Mouse (Mus musculus): ENCODE data around the gene Nfib.
A peak's percentile ranks its signal among the peaks of the same experiment; 100 is the strongest.

GRCm38 (mm10) chr4:82541894-82542510 lies 163.5 kb downstream of the Nfib start:
- peak; percentile 96 for TF ChIP-seq CTCF (IDR thresholded peaks at IDR 0.05)
- no peak for TF ChIP-seq POLR2A (IDR thresholded peaks at IDR 0.05; ENCODE audit: insufficient read depth, low read depth, low read length)
- peak; percentile 84 for TF ChIP-seq EP300 (IDR thresholded peaks at IDR 0.05; ENCODE audit: insufficient read depth, low read depth, low read length)

Data from heart, adult 2 months (tissue).